Mouse (Mus musculus) small intestine, adult 2 months (tissue): ENCODE measurements at regions not wholly inside any gene's neighbourhood (a gene's known extent, or its start where the extent isn't known, plus 50 kb on each side); places are given as distances from the start of the nearest gene placed in this dataset.

ENCODE experiments used
- H3K27ac ChIP-seq: fragments of 200-500 bp; 2 replicates; pipeline ENCODE4 v1.5.1; 2012; ENCODE audit warnings: low read depth, low read length, control low read depth, inconsistent platforms; ENCODE audit not compliant: insufficient read depth
- H3K27me3 ChIP-seq: fragments of 200-500 bp; 2 replicates; pipeline ENCODE4 v1.6.1; 2012; ENCODE audit warnings: mild to moderate bottlenecking, moderate library complexity, low read length, inconsistent platforms; ENCODE audit not compliant: control insufficient read depth, insufficient read depth
- H3K36me3 ChIP-seq: fragments of 200-500 bp; 2 replicates; pipeline ENCODE4 v1.6.1; 2012; ENCODE audit warnings: mild to moderate bottlenecking, low read length, control low read depth, inconsistent platforms; ENCODE audit not compliant: control insufficient read depth, insufficient read depth
- H3K4me1 ChIP-seq: fragments of 200-500 bp; 2 replicates; pipeline ENCODE4 v1.6.1; 2012; ENCODE audit warnings: low read length, inconsistent platforms, mixed read lengths; ENCODE audit not compliant: control insufficient read depth, insufficient read depth, insufficient read length
- H3K4me3 ChIP-seq: fragments of 200-500 bp; 2 replicates; pipeline ENCODE4 v1.5.1; 2012; ENCODE audit warnings: low read depth, mild to moderate bottlenecking, control low read depth, inconsistent platforms, low read length, moderate library complexity
- CTCF ChIP-seq: fragments of 200-500 bp; IDR thresholded peaks from 2 replicates; pipeline ENCODE4 v1.5.1; 2012; ENCODE audit warnings: low read depth, mild to moderate bottlenecking, control low read depth, inconsistent platforms, low read length, moderate library complexity, mixed read lengths; ENCODE audit not compliant: insufficient replicate concordance, insufficient read length; ENCODE audit errors: extremely low read depth
- POLR2A ChIP-seq: fragments of 200-500 bp; IDR thresholded peaks from 2 replicates; pipeline ENCODE4 v1.6.1; 2012; ENCODE audit warnings: low read depth, mild to moderate bottlenecking, control low read depth, inconsistent platforms, low read length, moderate library complexity
- WGBS: fragments of 180-500 bp; shearing (Covaris S2); methylation state at CpG from one replicate; pipeline ENCODE4 v1.1.7; 2018; 5-methylcytosine and 5-hydroxymethylcytosine counted together

DNA sequence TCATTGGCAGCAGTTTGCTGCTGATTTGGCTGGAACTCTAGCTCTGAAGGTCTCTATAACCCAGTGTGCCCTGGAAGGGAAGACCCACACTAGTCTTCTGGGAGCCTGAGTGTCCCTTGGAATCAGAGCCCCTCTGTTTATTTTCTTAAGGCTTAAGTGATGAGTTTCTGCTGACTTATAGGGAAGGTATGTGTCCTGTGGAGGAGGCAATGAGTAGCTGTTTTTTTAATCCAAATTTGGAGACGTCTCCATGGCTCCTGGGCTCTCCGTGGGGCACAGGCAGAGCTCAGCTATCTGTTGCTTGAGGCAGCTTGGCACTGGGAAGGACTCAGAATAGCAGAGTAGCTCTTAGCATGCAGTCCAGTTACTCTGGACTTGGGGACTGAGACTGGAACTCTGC, 146.4 kb downstream of the Ttc32 start:
- WGBS, result 63% methylated on average over 2 of the region's 2 CpGs

DNA sequence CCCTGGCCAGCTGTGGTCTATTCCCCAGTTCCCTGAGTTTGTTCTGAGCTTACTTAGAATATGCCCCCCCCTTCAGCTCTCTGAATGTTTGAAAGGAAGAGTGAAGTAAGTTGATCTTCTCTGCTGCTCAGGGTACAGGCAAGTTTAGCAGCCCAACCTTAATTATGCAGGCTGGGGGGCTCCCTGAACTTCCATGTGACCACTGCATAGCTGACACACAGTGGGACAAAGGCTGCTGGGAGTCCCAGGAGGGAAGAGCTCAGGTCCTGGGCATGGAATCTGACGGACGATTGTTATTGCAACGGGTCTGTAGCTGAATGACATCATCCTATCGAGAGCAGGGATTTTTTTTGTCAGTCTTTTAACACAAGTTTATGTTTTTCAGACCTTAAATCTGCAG, 148.8 kb downstream of the Ttc32 start:
- Histone ChIP-seq H3K27ac (no peak overlapping the region), H3K4me3 (no peak overlapping the region), H3K27me3 (no peaks in the 10 kb centered on the region), H3K36me3 (no peaks in the 10 kb centered on the region), H3K4me1 (no peaks in the 10 kb centered on the region)
- 63% methylated on average over 4 of the region's 4 CpGs for WGBS
- no peak for TF ChIP-seq CTCF
- TF ChIP-seq POLR2A, result no peak

More for the DNA sequence above, 146.4 kb downstream of the Ttc32 start:
- TF ChIP-seq CTCF (no peak), POLR2A (no peak)
- H3K4me1 ChIP-seq, result no peaks in the 10 kb centered on the region
- H3K27me3 ChIP-seq, result no peaks in the 10 kb centered on the region
- no peak overlapping the region for H3K27ac ChIP-seq
- no peak overlapping the region for H3K4me3 ChIP-seq
- no peaks in the 10 kb centered on the region for H3K36me3 ChIP-seq

DNA sequence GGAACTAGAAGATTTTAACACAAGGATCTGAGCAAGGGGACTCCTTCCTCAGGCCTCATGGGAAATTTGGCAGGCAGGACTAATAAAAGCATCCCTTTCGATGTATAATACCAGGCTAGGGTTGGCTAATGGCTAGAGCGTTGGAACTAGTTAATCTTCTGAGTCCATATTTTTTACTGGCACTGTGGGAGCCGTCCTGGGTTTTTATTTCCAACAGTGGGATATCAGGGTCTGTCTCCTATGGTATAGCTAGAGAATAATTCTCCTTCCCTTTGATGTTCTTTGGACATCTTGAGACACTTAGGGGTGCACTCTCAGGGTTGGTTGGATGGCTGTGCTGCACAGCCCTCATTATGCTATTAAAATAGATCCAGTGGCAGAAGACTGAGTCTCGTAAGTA, 150.9 kb downstream of the Ttc32 start:
- H3K27ac ChIP-seq, result no peak overlapping the region
- no peaks in the 10 kb centered on the region for H3K36me3 ChIP-seq
- no peak overlapping the region for H3K4me3 ChIP-seq
- TF ChIP-seq POLR2A (no peak), CTCF (no peak)
- 82% methylated on average over 4 of the region's 4 CpGs for WGBS
- no peaks in the 10 kb centered on the region for H3K4me1 ChIP-seq
- H3K27me3 ChIP-seq, result no peaks in the 10 kb centered on the region

DNA sequence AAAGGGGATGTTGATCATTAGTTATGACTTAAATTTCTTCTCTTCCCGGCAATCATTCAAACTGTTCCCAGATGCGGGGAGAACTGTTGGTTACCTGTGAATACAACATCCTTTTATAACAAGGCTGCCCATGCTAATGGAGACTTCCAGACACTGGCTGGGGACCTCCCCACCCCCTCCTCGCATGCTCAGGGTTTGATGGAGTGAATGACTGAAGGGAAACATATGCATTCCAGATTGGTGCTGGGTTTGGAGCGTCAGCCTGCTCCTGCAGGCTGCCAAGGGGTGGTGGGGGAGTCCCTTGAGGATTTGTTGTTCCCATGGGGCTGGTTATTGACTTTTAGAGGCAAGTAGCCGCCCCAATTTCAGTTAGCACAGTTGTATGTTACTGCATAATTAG, 161.9 kb downstream of the Ttc32 start:
- Histone ChIP-seq H3K36me3 (no peaks in the 10 kb centered on the region), H3K4me3 (no peak overlapping the region), H3K4me1 (no peaks in the 10 kb centered on the region), H3K27me3 (no peaks in the 10 kb centered on the region), H3K27ac (no peak overlapping the region)
- TF ChIP-seq POLR2A (no peak), CTCF (no peak)
- 81% methylated on average over 5 of the region's 5 CpGs for WGBS

DNA sequence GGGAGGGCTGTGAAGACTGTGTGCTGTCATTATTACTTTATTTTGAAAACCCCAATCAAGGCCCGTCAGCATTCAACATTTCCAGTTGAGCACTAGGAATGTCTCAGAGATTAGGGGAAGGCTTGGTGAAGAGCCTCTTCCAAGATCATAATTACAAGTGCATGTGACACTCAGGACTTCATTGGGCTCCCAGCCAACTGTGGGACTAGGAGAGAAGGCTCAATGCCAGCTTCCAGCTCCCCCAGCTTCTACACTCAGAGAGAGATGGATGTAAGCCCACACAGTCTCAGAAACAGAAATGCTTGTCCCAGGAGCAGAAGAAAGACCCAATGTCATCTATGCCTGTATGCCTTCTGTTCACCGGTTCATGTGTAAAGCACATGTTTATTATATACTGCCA, 169.5 kb downstream of the Ttc32 start:
- H3K27ac ChIP-seq, result no peak overlapping the region
- H3K36me3 ChIP-seq, result no peaks in the 10 kb centered on the region
- H3K4me3 ChIP-seq, result no peak overlapping the region
- H3K4me1 ChIP-seq, result no peaks in the 10 kb centered on the region
- H3K27me3 ChIP-seq, result no peaks in the 10 kb centered on the region
- no peak for TF ChIP-seq CTCF
- no peak for TF ChIP-seq POLR2A
- 80% methylated on average over 2 of the region's 2 CpGs for WGBS

DNA sequence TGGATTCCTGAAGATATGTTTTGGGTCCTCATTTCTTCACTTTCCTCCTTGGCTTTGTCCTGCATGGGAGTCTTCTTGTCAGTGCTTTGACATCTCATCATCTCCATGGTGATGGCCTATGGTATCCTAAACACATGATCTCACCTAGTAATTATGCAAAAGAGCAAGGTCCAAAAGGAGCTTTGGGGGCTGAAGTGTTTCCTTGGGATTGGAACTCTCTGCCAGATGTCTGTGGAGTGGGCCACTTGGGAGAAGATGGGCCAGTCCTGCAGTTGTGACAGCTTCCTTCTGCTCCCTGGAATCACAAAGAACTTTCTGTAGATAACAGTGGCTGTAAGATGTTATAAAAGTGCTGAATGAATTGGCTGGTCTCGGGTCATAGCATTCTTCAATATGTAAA, 182.4 kb downstream of the Ttc32 start:
- no peaks in the 10 kb centered on the region for H3K36me3 ChIP-seq
- 20% methylated on average over 1 of the region's 1 CpGs for WGBS

DNA sequence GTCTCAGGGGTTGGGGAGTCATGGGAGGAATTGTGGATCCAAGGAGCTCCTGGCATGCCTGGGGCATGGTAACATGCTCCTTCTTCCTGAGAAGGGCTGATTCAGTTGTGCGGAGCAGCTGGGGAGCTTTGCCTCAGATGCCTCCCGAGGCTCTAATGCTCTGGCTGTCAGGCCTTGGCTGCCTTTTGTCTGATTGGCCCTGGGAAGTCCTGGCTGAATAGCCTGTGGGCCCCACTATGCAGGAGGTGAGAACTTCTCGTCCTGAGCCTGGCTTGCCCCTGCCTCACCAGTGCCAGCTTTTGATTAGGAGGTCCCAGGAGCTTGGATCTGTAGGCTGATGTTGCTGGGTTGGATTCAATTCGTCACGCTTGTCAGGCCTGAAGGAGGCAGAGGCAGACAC, 195.2 kb downstream of the Ttc32 start:
- Histone ChIP-seq H3K27me3 (no peaks in the 10 kb centered on the region), H3K4me1 (no peaks in the 10 kb centered on the region), H3K4me3 (no peak overlapping the region), H3K36me3 (no peaks in the 10 kb centered on the region), H3K27ac (no peak overlapping the region)
- TF ChIP-seq POLR2A (no peak), CTCF (no peak)
- WGBS, result 67% methylated on average over 5 of the region's 5 CpGs

More for the DNA sequence above, 182.4 kb downstream of the Ttc32 start:
- Histone ChIP-seq H3K4me1 (no peaks in the 10 kb centered on the region), H3K4me3 (no peak overlapping the region), H3K27ac (no peak overlapping the region), H3K27me3 (no peaks in the 10 kb centered on the region)
- TF ChIP-seq POLR2A (no peak), CTCF (no peak)

DNA sequence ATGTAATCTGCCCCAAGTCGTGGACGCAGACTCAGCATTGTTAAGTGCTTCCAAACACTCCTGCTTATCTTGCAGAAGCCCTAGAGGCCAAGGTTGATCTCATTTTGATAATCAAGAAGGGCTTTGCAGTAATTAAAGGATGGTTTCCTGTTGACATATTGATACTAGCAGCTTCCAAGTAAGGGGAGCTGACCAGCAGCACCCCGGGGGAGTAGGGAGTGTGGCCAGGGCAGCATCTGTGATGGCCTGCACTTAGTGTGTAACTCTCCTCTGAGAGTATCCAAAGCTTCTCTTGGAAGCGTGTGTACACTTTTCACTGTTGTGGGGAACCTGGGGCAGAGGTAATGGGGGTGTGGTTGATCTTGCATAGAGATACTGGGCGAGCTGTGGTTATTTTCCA, 198.1 kb downstream of the Ttc32 start:
- WGBS, result 60% methylated on average over 5 of the region's 5 CpGs

More for the DNA sequence above, 198.1 kb downstream of the Ttc32 start:
- Histone ChIP-seq H3K4me3 (no peak overlapping the region), H3K36me3 (no peaks in the 10 kb centered on the region), H3K27me3 (no peaks in the 10 kb centered on the region), H3K27ac (no peak overlapping the region), H3K4me1 (no peaks in the 10 kb centered on the region)
- TF ChIP-seq POLR2A (no peak), CTCF (no peak)
